Mouse (Mus musculus) hindlimb bud, embryonic 11.5 days (tissue): ENCODE results near the gene Kcnj10.

Experiments
- DNase-seq: peaks from one replicate; pipeline ENCODE4 v3.0.0-alpha.2; 2012; ENCODE audit warnings: low read depth, low spot score; ENCODE audit errors: extremely low spot score

Gene Kcnj10

DNA sequence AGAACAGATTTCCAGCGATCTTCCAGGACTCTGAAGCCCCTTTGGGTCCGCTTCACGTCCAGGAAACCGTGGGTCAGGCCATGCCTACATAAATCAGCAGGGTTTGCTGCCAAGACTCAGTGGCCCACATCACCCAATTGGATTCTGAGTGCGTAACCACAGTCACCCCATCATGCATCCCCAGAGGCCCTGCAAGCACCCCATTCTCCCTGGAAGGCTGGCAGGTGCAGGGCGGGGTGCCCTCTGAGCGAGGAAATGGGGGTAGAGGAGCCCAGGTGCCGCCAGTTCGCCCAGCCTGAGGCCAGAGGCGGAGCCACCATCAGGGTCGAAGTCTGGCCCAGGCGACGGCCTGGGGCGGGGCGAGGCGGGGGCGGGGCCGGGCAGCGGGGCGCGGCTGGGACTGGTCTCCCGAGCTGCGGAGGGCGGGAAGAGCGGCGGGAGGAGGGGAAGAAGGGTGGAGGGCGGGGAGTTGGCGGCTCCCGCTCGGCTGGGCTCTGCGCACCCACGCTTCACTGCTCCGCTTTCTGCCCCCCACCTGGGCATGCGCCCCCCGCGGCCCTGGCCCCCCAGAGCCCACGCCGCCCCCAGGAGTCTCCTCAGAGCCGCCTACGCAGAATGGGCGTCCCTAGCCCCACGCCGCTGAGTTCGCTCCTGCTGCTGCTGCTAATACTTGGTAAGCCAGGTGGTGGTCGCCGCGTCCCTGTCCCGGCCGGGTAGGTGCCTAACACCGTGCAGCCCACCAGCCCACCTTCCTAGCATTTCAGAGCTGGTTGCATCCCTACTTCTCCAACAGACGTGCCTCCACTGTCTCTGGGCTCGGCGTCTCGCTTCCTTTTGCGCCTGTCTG, 28.9 kb upstream of the Kcnj10 start:
- no peak for DNase-seq

DNA sequence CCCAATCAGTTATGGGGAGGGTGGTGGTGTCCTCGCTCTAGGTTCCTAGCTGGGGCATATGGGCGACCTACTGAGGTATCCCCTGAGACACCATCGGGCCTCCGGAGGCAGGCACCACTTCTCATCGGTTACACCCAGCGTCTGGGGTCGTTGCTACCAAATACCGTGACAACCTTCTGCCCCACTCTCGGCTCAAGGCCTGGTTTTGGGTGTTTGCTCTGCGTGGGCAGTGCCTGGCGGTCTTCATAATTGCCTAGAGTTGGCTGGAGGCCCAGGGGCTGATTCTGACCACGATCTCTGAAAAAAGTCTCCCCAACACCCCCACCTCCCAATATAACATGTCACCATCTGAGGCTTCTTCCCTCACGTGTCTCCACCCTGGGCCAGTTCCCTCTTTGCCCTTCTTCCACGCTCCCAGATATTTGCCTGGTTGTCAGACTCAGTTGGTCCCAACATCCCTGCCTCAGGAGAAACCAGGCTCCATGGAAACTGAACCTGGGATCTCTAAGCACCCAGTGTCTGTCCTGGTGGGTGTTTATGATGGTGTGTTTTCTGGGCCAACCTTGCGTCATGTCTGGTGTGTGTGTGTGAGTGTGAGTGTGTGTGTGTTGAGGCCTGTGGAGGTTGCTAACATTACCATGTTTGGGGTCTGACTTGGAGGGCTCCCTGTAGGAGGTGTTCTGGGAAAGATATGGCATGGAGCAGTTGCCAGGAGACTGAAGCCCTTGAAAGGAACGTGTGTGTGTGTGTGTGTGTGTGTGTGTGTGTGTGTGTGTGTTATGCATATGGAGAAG, 28.0 kb upstream of the Kcnj10 start:
- DNase-seq = no peak

DNA sequence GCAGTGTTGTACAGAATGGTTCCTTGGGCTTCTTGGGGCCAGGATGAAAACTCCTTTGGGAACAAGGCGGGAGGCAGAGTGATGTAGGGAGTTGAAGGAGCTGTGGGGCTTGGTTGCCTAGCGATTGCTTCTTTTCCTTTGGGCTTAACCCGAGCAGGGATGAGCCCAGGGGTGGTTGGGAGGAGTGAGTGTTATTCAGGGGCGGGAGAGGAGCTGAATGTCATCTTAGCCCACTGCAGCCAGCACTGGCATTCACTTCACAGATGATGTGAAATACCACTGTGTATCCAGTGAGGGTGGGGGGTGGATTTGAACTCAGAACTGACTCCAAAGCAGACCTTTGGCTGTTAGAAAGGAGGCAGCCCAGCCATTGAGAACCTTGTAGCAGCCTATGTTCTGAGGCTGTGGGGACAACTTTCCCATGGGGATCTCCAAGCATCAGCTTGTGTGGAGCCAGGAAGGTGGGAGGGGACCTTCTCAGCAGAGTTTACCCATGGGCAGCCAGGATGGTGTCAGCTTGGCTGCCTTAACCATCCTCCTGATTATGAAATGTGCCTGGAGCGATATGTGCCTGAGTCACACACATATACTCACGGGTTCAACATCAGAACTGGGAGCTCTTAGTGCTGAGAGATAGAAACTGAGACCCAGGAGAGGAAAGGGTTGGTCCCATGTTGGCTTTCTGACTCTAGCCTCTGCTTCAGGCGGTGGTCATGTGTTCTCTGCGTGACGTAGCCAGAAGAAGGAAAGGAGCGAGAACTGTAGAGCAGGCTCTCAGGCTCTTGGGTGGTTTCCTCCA, 27.2 kb upstream of the Kcnj10 start:
- no peak for DNase-seq

DNA sequence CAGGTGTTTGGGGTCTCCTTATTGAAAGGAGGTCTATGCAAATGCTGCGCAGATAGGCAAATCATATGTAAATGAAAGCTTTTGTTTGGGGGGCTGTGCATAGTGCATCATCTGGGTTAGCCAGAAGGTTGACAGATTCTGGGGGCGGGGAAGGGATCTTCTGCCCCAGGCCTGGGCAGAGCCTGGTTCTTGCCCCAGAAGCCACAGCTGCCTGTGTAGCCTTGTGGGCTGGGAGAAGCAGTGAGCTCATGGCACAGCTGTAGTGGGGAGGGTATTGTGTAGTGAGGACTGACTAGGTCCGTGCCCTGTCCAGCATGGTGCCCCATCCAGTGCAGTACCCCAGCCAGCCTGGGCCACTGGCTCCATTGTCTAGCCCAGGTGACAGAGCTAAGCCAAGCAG, 26.1 kb upstream of the Kcnj10 start:
- DNase-seq = no peak

DNA sequence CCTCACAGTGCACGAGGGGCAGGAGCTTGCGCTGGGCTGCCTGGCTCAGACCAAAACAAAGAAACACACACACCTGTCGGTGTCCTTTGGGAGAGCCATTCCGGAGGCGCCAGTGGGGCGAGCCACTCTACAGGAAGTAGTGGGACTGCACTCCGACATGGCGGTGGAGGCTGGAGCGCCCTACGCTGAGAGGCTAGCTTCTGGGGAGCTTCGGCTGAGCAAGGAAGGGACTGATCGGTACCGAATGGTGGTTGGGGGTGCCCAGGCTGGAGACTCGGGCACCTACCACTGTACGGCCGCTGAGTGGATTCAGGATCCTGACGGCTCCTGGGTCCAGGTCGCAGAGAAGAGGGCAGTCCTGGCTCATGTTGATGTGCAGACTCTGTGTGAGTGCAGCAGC, 23.6 kb upstream of the Kcnj10 start:
- no peak for DNase-seq

DNA sequence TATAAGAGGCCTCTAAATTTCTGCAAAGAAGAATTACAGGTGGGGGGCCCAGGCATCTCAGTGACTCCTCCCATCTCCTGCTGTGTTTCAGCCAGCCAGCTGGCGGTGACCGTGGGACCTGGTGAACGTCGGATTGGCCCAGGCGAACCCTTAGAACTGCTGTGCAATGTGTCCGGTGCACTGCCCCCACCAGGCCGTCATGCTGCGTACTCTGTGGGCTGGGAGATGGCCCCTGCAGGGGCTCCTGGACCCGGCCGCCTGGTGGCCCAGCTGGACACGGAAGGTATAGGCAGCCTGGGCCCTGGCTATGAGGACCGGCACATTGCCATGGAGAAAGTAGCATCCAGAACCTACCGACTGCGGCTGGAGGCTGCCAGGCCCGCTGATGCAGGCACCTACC, 23.1 kb upstream of the Kcnj10 start:
- DNase-seq = no peak

DNA sequence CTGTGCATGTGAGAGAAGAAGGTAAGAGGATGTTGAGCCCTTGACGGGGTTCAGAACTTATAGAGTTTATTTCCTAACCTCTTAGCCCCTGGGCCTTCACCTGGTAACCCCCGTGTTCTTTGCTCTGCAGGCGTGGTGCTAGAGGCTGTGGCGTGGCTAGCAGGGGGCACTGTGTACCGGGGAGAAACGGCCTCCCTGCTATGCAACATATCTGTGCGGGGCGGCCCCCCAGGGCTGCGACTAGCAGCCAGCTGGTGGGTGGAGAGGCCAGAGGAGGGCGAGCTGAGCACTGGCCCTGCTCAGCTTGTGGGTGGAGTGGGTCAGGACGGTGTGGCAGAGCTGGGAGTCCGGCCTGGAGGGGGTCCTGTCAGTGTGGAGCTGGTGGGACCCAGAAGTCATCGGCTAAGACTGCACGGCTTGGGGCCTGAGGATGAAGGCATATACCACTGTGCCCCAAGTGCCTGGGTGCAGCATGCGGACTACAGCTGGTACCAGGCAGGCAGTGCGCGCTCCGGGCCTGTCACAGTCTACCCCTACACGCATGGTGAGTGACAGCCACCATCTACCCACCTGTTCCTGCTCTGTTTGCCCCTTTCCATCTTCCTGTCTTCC, 22.5 kb upstream of the Kcnj10 start:
- no peak for DNase-seq

DNA sequence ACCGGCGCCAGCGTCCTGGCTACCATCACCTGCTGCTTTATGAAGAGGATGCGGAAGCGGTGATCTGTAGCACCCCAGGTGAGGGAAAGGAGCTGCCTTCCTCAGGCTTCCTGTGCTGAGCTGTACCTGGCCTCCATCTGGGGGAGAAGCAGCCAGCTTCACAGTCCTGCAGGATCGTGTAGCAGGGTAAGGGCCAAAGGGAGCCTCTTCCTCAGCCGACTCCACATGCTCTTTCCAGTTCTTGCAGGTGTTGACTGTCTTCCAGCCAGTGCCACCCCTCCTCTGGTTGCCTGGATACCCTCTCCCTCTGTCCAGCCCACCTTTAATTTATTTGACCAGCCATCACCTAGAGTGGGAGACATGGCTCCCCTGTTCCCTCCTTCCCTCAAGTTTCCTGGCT, 21.7 kb upstream of the Kcnj10 start:
- DNase-seq = no peak

DNA sequence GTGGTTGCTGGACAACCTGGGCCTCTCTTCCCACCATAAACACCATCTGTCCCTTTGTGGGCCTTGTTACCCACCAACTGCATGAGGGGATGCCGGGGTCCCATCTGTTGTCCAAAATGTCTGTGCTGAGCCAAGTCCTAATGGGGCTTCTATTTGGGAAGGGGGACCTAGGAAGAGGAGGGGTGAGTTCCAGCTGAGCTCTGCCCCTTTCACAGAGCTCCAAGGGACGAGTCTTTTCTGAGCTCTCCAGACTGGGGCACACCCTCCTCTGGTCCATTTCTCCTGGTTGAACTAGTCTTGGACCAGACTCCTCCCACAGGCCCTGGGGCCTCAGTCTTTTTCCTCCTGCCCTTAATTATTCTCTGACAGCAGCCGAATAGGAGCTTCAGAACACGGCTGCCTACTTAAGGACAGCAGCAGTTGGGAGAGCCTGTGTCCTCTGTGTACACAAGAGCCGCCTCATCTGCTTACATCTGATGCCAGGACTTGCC, 21.0 kb upstream of the Kcnj10 start:
- no peak for DNase-seq

DNA sequence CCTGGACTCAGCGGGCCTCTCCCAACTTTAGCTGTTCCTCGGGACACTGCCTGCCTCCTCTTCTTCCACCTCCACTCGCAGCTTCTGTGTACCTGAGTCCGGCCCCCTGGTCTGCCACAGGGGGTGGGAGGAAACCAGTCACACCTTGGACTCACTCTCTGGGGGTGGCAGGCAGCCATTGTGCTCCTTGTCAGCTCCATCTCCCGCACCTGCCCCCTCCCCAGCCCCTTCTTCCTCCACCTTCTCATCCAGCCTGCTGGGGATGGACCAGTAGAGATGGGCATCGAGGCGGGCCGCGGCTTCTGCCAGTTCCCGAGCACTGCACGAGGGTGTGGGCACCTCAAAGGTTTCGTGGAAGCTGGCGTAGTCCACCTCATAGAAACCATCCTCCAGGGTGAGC, 18.3 kb upstream of the Kcnj10 start:
- no peak for DNase-seq

DNA sequence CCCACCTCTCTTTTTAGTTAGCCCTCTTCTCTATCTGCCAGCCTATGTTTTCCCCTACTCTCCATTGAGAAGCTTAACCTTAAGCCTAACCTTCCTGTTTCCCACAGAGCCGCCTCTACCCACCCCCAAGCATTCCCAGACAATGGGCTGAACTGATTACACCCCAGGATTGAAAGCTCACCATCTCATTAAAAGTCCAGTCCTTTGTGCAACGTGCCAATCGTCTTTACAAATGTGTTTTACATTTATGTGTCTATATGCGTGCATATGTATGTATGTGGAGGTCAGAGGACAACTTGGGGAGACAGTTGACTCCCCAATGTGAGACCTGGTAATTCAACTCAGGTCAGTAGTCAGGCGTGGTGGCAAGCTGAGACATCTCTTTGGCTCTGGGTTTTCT, 17.7 kb upstream of the Kcnj10 start:
- DNase-seq = no peak

DNA sequence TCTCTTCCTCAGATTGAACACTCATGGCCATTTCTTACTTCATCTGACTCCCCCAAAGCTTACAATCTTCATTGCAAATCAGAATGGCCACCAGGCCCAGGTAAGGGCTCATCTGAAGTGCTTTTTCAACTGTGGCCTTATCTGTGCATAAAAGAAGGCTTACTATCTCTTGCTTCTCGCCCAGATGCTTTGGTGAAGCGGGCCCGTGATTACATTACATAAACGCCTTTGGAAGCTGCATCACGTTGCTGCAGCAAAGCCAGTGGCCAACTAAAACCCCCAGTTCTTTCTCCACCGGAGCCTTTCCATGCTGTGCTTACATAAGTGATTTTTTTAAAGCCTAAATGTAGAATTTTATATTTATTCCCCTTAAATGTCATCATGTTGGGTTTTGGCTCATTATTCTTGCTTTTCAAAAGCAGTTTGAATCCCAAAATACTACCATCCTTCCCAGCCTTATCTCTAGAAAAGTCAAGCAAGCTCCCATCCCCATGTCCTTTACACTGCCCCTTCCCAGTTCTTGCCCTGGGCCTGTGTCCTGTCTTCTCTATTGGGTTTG, 17.1 kb upstream of the Kcnj10 start:
- no peak for DNase-seq

DNA sequence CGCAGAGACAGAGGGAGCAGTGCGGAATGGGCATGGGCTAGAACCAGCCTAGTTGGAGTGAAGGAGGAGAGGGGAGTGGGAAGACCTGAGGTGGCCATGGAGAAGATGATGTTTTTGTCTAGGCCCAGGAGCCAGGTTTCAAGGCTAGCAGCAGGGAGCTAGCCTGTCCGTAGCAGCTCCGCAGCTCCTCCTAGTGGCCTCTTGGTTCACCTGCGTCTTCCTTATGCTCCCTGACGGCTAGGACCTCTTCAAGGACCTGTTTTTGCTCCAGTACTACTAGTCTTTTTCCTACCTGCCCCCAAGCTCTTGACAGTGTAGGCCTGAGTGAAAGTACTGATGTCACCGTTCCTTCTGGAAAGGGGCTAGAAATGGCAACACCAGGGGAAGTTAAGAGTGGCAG, 16.3 kb upstream of the Kcnj10 start:
- no peak for DNase-seq

DNA sequence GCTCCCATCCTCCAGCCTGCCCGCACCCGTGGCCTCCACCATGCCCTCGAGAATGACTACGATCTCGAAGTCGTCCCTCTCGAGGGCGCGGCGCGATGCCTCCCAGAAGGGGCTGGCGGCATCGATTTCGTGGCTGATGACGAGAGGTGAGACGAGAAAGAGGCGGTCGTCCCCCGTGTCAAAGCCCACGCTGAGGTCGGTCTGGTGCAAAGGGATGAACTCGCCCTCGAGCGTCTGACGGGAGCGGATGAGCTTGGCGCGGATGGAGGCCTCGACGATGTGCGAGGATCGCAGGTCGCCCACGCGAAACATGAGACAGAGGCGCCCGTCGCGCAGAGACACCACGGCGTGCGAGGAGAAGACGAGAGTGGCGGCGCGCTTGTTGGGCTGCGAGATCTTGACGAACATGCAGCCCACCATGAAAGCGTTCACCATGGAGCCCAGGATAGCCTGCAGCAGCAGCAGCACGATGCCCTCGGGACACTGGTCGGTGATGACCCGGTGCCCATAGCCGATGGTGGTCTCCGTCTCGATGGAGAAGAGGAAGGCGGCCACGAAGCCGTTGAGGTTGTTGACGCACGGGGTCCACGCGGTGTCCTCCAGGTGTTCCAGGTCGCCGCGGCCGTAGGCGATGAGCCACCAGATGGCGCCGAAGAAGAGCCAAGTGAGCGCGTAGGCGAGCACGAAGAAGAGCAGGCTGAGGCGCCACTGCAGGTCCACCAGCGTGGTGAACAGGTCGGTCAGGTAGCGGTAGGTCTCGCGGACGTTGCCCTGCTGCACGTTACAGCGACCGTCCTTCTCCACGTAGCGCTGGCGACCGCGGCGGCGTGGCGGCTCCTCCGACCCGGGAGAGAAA, 15.1 kb upstream of the Kcnj10 start:
- DNase-seq = no peak

DNA sequence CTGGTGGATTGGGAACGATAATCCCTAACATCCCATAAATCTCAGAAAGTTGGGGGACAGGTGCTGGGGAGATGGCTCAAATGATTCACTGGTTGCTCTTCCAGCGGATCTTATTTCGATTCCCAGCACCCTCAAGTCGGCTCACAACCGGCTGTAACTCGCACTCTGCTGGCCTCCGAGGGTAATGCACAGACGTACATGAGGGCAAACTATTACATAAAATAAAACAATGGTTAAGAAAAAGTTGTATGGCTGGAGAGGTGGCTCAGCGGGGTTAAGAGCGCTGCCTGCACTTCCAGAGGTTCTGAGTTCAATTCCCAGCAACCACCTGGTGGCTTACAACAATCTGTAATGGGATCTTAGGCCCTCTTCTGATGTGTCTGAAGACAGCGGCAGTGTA, 14.3 kb upstream of the Kcnj10 start:
- no peak for DNase-seq

DNA sequence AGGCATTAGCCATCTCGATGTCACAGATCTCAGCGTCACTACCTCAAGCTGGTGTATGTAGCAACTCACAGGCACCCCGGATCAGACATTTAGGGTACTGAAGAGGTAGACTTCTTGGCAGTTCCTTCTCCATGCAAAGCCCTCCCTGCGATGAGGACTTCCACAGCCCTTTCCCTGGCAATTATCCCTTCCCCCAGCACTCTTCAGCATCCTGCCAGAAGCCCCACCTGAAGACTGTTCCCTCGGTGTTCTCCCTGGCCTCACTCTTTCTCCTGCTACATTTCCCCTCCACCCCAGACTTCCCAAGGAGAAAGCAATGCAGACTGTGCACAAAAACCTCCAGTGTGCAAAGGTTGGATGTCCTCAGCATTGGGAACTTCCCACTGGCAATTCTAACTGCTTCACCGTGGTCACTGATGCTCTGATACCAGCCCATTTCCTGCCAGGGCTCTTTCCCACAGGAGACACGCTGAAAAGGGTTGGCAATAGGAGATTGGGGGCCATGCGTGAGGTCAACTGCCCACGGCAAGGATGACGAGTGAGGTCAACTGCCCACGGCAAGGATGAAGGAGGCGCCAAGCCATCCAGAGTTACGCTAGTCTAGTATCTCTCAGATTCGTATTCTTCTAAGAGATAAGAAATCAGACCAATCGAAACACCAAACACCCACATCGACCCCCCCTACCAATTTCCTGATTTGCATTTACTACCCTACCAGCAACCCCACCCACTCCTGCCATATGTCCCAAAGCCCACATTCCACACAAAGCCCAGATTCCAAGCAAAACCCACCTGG, 13.6 kb upstream of the Kcnj10 start:
- DNase-seq = no peak

DNA sequence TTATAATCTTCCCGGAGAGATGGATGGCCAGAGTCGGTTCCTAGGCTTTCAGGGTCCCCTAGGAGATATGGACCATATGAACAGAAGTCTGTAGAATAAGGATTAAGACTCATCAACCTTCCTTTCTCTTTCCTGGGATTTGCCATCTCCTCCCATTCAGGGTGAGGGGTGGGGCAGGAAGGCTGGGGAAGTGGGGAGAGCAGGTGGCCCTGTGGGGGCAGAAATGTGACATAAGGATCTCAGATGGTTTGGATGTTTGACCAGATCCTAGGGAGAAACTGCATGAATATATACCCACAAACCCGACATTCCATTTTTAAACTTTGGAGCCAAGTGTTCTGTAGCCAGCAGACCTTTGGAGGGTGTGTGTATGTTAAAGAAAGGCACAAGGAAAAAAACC, 13.0 kb upstream of the Kcnj10 start:
- DNase-seq = no peak

DNA sequence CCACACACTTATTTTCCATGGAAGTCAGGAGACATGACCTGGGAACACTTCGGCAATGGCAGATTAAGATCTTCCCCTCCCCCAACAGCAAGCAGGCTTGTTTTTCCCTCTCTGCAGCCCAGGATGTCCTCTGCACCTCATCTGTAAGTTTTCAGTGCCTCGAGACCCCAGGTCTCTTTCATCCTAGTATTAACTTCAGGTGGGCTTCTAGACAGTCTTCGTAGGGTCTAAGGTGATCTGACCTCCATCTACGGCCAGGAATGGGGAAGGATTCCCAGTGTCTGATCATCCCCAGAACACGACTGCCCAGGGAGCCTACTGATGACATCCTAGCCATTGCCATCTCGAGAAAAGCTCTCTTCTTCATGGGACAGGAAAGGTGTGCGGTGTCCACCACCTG, 12.5 kb upstream of the Kcnj10 start:
- no peak for DNase-seq

DNA sequence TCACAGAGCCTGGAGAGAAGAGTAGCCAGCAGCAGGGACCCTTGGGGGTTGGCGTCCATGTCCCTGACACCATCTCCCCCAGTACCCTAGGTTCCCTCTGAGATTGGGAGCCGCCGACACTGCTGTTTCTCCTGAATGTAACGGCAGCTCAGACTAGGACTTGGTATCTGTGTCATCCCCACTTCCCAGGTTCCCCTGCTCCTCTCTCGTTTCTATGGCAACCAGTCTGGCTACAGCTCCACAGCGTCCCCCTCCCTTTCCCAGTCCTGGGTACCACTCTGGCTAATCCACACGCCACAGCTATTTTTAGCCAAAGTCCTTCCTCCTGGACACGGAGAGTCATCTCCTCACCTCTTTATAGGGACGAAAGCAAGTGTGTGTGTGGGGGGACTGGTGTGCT, 11.9 kb upstream of the Kcnj10 start, which contains the start of gene Kcnj9:
Gene Kcnj9, minus strand, starts transcription at position 188 of the 400 bp plus-strand sequence.
- no peak for DNase-seq
